Mouse (Mus musculus): Measurements from ENCODE around the gene Mapk8ip3. TPM values are rescaled to one million over a fixed set of nuclear protein-coding genes. Genes with fewer than 3 reads are reported as not detected.

Gene Mapk8ip3
- polyA plus RNA-seq, 1 experiment from 2014 or later: 5.3 TPM

GRCm38 (mm10) chr17:24888862-24889261 lies 47.9 kb downstream of the Mapk8ip3 start:
- H3K9me3 ChIP-seq (ENCODE audit: control insufficient read depth): no peaks in the 10 kb centered on the region
- H3K4me3 ChIP-seq (ENCODE audit: low read depth, low read length): no peak overlapping the region

GRCm38 (mm10) chr17:24887291-24888080 lies 49.3 kb downstream of the Mapk8ip3 start:
- ATAC-seq: no peak
- peak overlapping the region; percentile 79; the same call in 1 of the 2 replicates for H3K27ac ChIP-seq (ENCODE audit: low read depth, low read length)
- H3K9ac ChIP-seq (ENCODE audit: low read depth, low read length): peak overlapping the region; percentile 79
- no peaks in the 10 kb centered on the region for H3K9me3 ChIP-seq (ENCODE audit: control insufficient read depth)
- TF ChIP-seq CTCF (IDR thresholded peaks at IDR 0.05; ENCODE audit: low read depth): no peak
- peaks cover 12% of the 10 kb centered on the region; the same call in 1 of the 2 replicates for H3K4me1 ChIP-seq (replicated peaks; ENCODE audit: control insufficient read depth, insufficient read depth, low read length)
- WGBS: 59% methylated on average over 18 of the region's 18 CpGs
- no peaks in the 10 kb centered on the region for H3K27me3 ChIP-seq (replicated peaks; ENCODE audit: control insufficient read depth, insufficient read depth, low read length)
- peak overlapping the region; percentile 68 for H3K4me2 ChIP-seq (replicated peaks; ENCODE audit: low read depth)
- H3K4me3 ChIP-seq (ENCODE audit: low read depth, low read length): peak overlapping the region; percentile 76
- H3K36me3 ChIP-seq (ENCODE audit: control insufficient read depth, insufficient read depth): peaks cover 50% of the 10 kb centered on the region

More at GRCm38 (mm10) chr17:24888862-24889261, 47.9 kb downstream of the Mapk8ip3 start:
- Histone ChIP-seq H3K27ac (ENCODE audit: low read depth, low read length) (no peak overlapping the region), H3K4me1 (replicated peaks; ENCODE audit: control insufficient read depth, insufficient read depth, low read length) (peaks cover 14% of the 10 kb centered on the region; the same call in 1 of the 2 replicates), H3K4me2 (replicated peaks; ENCODE audit: low read depth) (no peak overlapping the region), H3K36me3 (ENCODE audit: control insufficient read depth, insufficient read depth) (peaks cover 50% of the 10 kb centered on the region), H3K27me3 (replicated peaks; ENCODE audit: control insufficient read depth, insufficient read depth, low read length) (no peaks in the 10 kb centered on the region), H3K9ac (ENCODE audit: low read depth, low read length) (no peak overlapping the region)
- no peak for ATAC-seq
- WGBS: 82% methylated on average over 3 of the region's 3 CpGs
- no peak for TF ChIP-seq CTCF (IDR thresholded peaks at IDR 0.05; ENCODE audit: low read depth)

GRCm38 (mm10) chr17:24886932-24887271 lies 49.9 kb downstream of the Mapk8ip3 start:
- H3K9me3 ChIP-seq (ENCODE audit: control insufficient read depth): no peaks in the 10 kb centered on the region
- TF ChIP-seq CTCF (IDR thresholded peaks at IDR 0.05; ENCODE audit: low read depth): no peak
- H3K4me1 ChIP-seq (replicated peaks; ENCODE audit: control insufficient read depth, insufficient read depth, low read length): peaks cover 12% of the 10 kb centered on the region; the same call in 1 of the 2 replicates
- peak overlapping the region; percentile 76 for H3K4me3 ChIP-seq (ENCODE audit: low read depth, low read length)
- H3K4me2 ChIP-seq (replicated peaks; ENCODE audit: low read depth): peak overlapping the region; percentile 68
- WGBS: under 1% methylated on average over 18 of the region's 18 CpGs
- peak overlapping the region; percentile 79 for H3K9ac ChIP-seq (ENCODE audit: low read depth, low read length)
- no peak for ATAC-seq
- H3K27me3 ChIP-seq (replicated peaks; ENCODE audit: control insufficient read depth, insufficient read depth, low read length): no peaks in the 10 kb centered on the region
- peaks cover 46% of the 10 kb centered on the region for H3K36me3 ChIP-seq (ENCODE audit: control insufficient read depth, insufficient read depth)
- H3K27ac ChIP-seq (ENCODE audit: low read depth, low read length): peak overlapping the region; percentile 79

DNA sequence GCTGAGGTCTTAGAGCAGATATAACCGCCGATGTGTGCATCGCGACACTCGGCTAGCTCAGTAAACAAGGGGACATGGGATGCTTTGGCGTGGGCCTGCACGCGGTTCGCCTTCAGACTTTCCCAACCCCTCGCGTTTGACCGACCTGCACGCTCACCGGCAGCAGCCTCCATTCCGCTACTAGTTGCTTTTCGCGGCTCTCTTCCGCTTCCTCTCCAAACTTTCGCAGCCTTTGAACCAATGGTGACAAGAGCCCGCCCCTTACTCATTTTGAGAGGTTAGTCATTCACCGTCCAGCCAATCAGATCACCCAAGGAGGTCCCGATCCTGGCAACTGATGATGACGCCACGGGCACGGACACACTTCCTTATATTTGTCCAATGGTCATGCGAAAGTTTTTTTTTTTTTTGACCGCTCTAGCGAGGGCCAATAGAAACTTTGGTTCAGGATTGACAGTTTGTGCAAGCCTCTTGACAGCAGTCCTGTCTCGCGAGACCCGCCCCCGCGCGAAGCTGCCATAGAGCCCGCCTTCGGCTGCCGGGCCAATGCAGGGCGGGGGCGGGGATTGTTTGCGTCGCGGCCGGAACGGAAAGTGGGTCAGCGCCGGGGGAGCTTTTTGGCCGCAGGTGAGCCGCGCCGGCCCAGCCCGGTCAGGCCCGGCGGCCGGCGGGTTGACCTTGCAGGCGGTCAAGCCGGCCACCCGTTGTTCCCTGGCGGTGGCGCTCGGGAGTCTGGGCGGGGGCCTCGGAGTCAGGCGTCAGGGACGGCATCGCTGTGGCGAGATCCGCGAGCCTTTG lies 50.4 kb downstream of the Mapk8ip3 start, which contains the start of the genes Nubp2 and Spsb3:
Gene Nubp2, minus strand, starts transcription at position 216 of the 798 bp plus-strand sequence.
Gene Spsb3, plus strand, starts transcription at position 510 of the 798 bp plus-strand sequence.
- 0% methylated on average over 69 of the region's 69 CpGs for WGBS
- H3K27ac ChIP-seq (ENCODE audit: low read depth, low read length): peak within 1 kb of the TSS; percentile 79
- H3K4me1 ChIP-seq (replicated peaks; ENCODE audit: control insufficient read depth, insufficient read depth, low read length): peaks cover 12% of the 10 kb centered on the region; the same call in 1 of the 2 replicates
- peak within 1 kb of the TSS; percentile 78 for H3K4me3 ChIP-seq (ENCODE audit: low read depth, low read length)
- peak; percentile 44 for TF ChIP-seq CTCF (IDR thresholded peaks at IDR 0.05; ENCODE audit: low read depth)
- H3K27me3 ChIP-seq (replicated peaks; ENCODE audit: control insufficient read depth, insufficient read depth, low read length): no peaks in the 10 kb centered on the region
- no peaks in the 10 kb centered on the region for H3K9me3 ChIP-seq (ENCODE audit: control insufficient read depth)
- peak; percentile 96 for ATAC-seq
- H3K9ac ChIP-seq (ENCODE audit: low read depth, low read length): peak within 1 kb of the TSS; percentile 79
- peak within 1 kb of the TSS; percentile 77 for H3K4me2 ChIP-seq (replicated peaks; ENCODE audit: low read depth)
- H3K36me3 ChIP-seq (ENCODE audit: control insufficient read depth, insufficient read depth): peaks cover 44% of the 10 kb centered on the region

GRCm38 (mm10) chr17:24885356-24886133 lies 51.2 kb downstream of the Mapk8ip3 start:
- peak overlapping the region; percentile 77 for H3K4me2 ChIP-seq (replicated peaks; ENCODE audit: low read depth)
- peak overlapping the region; percentile 63 for H3K9ac ChIP-seq (ENCODE audit: low read depth, low read length)
- ATAC-seq: no peak
- H3K9me3 ChIP-seq (ENCODE audit: control insufficient read depth): no peaks in the 10 kb centered on the region
- H3K27ac ChIP-seq (ENCODE audit: low read depth, low read length): 0 out of 2 replicates have a peak overlapping the region, but pooled peaks have one; percentile 41
- peaks cover 36% of the 10 kb centered on the region for H3K36me3 ChIP-seq (ENCODE audit: control insufficient read depth, insufficient read depth)
- no peak for TF ChIP-seq CTCF (IDR thresholded peaks at IDR 0.05; ENCODE audit: low read depth)
- H3K4me1 ChIP-seq (replicated peaks; ENCODE audit: control insufficient read depth, insufficient read depth, low read length): peaks cover 12% of the 10 kb centered on the region; the same call in 1 of the 2 replicates
- peak overlapping the region; percentile 78 for H3K4me3 ChIP-seq (ENCODE audit: low read depth, low read length)
- H3K27me3 ChIP-seq (replicated peaks; ENCODE audit: control insufficient read depth, insufficient read depth, low read length): no peaks in the 10 kb centered on the region
- 22% methylated on average over 22 of the region's 22 CpGs for WGBS
